Mouse (Mus musculus) cerebellum, adult 9-11 months (tissue): ENCODE measurements at regions not wholly inside any gene's neighbourhood (a gene's known extent, or its start where the extent isn't known, plus 50 kb on each side); places are given as distances from the start of the nearest gene placed in this dataset.
"Not testable (repeated sequence)": the region's sequence is repeated elsewhere in the genome, so short reads cannot be mapped to it uniquely, and the experiment has no call there.

Experiments used
- DNase-seq: peaks from one replicate; pipeline ENCODE4 v3.0.0; 2022

DNA sequence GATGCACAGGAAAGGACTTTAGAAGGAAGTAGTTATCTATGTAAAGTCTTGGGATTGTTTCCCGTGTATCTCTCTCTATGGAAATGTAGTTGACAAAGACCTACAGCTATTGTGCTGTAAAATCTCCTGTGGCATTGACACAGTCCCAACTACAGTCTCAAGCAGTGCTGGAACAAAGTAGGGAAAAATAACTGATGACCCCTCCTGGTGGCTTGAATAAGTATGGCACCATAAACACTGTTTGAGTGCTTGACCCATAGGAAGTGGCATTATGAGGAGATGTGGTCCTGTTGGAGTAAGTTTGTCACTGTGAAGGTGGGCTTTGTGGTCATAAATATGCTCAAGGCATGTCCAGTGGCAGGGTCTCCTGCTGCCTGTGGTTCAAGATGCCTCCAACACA is 928.4 kb upstream of the Mms22l start:
- no peak for DNase-seq

DNA sequence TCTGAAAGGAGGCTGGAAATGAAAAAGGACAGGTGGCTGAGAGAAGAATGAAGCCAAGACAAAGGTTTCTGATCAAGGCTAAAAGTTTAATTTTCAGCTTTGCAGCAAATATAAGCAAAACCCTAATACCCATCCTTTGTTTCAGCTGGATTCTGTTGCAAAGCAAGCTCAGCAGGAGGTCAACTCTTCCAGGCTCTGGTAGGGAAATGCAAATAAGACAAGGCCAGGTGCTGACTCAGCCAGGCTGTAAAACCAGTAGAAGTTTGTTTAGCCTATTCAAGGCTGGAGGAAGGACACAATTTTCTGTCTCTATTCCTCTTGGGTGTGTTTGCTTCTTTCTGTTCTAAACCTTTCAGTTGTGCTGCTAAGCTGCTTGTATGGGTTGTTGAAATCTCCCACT is 923.2 kb upstream of the Mms22l start:
- no peak for DNase-seq

DNA sequence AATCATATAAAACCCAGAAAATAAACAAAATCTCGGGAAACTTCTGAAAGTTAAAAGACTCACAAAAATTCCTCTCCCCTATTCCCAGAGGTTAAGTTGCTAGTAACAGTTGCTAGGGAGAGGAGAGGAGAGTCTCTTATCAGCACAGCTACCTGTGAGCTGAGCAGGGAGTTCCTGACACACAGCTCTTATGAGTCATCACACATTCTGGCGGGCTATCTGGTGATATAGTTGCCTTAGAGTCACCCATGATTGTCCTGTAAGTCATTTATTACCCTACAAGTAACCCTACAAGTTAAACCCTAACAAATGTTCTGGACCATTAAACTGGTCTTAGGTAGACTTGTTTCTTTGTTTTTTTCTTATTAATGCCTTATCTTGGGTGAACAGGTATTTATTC is 908.8 kb upstream of the Mms22l start:
- no peak for DNase-seq

DNA sequence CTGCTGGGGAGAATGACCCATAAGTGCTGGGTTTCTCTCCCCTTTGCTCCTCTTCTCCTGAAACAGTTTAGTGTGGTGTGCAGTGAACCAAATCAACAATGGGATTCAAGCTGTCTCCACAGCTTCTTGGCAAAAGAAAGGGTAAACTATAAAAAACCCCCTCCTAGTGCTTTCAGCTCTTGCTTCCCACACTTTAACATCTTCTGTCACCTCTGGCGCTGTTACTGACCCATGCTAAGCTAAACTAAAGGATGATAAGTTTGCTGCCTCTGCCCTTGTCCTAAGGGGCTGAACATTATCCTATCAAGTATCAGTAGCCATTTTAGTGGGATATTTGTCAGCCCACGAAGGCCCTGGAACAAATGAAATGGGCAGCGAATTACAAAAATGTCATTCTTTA is 905.4 kb upstream of the Mms22l start:
- no peak for DNase-seq

DNA sequence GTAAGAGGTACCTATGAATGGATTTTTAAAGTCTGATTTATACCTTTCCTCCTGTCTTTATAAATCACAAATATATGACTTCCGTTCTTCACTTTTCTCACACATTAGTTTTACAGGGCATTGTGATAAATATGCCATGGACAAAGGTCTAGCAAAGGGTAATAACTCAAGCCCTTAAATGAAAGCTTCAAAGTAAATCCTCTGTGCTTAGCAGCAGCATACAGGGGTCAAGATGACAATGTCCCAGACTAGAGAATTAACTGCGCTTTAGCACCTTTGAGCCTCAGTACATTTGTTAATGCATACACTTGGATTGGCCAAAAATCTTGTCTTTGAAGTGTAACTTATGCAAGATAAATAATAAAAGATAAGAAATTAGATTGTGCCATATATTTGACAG is 904.7 kb upstream of the Mms22l start:
- DNase-seq: no peak

DNA sequence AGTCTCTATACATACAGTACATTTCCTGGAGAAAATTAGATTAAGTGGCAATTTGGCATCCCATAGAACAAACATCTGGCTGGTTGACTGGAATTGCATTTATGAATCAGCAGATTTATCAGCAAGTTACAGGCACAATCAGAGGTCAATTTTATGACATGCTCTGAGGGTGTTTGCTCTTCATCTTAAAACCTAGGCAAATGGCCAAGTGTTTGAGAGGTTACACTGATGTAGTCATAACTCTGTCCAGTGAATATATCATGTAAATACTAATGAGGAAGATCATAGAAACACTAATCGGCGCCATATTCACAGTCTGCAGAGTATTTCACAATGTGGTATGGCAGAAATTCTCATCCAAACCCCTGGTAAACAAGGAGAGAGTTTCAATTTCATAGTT is 896.2 kb upstream of the Mms22l start:
- DNase-seq: no peak

DNA sequence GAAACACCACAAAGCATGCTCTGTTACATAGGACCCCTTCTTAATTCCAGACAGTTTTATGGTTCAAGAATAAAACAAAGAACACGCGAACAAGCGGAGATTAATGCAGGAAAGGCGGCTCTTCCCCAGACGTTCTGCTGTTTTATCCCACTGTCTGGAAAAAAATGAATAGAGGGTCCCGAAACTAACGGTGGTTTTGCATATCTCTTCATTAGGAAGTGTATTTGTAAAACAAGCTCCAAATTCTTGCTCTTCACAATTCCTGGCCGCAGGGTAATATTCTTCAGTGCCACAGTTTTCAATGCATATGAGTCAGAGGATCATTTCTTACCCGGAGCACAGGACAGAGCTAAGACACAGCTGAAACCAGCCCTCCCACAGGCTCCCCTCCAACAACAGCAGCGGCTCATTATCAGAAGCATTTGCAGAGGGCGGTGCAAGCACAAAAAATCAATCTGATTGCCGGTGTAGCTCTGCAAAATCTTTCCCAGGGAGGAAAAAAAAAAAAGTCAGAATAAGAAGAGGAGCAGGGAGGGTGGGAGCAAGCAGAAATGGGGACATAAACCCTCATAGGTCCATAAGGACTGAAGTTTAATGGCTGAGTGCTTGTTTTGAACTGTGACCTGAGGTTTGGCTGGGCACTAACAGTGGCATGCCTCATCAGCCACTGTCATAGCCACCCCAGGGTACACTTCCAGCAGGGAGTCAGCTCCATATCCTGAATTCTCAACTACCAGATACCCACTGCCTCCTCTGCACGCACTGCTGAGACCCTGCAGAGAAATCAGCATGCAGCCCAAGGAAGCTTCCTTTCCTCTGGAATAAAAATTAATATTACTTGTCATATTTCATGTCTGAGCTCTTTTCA is 894.6 kb upstream of the Mms22l start:
- DNase-seq: no peak

DNA sequence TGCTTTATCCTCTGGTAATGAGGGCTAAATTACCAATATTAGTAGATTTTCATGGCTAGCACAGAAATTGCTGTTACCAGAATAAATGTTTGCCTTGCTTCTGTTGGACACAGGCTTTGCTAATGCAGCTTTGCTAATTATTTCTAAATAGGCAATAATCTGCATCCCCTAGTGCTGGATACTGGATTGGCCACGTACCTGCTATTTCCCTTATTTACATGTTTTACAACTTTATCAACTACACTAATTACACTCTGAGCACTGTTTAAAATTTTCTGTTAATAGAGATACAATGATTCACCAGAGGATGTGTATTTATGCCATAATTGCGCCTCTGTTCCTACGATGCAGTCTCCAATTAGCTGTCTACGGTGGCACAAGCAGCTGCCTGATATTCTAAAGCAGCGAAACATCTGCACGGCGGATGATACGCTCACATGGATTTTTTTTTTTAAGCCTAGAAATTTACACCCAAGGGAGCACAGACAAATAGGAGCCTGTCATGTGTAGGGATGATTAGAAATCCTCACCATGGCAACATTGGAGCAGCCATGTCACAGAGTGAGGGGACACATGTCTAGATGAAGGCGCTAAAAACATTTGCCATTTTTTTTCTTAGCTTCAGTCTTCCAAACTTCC is 893.8 kb upstream of the Mms22l start:
- no peak for DNase-seq

DNA sequence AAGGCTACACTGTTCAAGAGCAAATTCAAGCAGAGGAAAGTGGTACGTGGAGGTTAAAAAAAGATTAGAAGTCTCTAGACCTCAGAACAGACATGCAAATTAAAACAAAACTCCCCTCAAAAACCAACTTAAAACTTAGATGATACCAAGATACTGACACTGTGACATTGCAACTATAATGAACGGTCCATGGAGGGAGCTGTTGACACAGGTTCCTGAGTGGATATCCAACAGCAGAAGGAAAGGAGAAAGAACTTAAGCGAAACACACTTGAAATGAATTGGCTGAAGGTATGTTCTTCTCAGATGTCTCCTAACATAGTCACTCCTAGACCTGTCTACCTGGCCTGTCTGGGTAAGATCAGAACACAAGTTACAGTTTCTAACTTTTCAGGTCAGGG is 888.9 kb upstream of the Mms22l start:
- no peak for DNase-seq

DNA sequence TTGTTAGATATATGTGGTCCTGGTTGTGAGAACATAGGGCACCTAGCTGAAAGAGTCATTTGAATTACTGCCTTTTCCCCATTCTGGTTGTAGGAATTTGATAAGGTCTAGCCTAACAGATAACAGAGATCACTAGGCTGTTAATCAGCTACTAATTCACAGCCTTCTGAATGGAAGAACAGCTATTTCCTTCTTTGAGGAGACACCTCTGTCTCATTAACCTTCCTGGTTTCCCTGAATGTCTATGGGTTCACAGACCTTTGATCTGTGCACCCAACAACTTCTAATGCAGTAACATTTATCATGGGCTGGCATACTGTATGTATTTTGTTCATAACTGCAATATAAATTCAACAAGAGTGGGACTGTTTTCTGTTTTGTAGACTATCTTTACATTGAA is 875.0 kb upstream of the Mms22l start:
- DNase-seq: no peak

DNA sequence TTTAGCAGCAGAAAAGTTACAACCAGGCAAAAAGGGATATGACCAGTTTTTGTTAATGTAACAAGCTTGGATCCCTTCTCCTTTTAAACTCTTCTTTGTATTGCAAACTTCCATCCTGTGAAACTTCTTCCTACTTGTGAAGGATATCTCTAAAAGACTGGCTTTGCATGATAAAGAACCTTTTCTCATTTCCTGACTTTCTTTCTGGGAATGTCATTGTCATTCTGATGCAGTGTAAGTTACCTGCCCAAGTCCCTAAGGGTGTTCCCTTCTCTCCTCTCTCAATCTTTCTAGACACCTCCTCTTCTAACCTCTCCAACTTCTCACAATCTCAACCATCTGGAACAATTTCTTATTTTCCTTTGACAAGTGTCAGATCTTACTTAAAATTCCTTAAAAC is 874.0 kb upstream of the Mms22l start:
- DNase-seq: no peak

DNA sequence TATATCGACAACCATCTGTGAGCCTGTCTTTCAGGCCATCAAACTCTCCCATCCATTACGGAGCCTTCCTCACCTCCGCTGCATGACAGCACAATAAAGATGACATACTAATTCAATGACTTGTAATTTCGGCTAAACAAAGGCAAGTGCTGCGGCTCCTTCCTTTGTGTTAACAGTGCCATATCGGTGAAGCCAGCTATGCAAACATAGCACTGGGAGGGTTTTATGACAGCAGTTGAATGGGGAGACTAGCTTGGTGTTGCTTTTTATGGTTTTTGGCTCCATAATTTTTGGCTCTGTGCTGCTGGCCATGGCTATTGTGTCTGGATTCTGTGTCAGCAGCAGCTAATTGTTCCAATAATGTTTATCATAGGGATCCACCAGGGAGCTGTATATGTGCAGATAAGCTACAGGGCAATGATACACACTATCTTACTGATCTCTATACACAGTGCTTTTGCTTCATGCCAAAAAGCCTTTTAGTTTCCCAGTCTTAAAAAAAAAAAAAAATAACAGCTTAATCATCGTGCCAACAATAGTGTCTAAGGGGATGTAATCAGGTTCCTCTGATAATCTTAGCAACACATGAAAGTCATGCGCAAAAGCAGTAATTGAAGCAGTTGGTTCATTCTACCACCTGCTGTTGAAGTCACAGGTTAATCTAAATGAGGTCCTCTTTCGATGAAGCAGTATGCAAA is 859.9 kb upstream of the Mms22l start:
- no peak for DNase-seq

DNA sequence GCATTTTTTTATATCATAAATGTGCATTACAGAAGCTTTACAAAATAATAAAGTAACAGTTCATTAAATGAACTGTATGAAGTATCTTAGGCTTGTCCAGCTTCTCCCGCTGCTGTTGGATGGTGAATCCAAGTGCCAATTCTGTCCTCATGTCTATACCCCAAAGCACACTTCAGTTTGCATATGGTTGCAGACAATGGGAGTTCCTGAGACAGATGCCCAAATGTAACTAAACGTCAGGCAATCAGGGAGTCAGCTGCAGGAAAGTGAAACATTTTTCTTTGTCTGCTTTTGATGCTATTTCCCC is 859.4 kb upstream of the Mms22l start:
- DNase-seq: no peak

DNA sequence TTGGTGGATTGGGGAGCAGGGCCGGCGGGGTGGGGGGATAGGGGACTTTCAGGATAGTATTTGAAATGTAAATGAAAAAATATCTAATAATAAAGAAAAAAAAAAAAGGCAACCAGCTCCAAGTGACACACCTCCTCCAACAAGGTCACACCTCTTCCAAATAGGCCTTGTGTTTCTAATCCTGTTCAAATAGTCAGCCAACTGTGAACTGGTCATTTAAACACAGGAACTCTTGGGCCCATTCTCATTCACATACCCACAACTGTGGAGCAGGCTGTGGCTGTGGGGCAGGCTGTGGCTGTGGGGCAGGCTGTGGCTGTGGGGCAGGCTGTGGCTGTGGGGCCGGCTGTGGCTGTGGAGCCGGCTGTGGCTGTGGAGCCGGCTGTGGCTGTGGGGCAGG is 839.6 kb upstream of the Mms22l start:
- not testable (repeated sequence) for DNase-seq

DNA sequence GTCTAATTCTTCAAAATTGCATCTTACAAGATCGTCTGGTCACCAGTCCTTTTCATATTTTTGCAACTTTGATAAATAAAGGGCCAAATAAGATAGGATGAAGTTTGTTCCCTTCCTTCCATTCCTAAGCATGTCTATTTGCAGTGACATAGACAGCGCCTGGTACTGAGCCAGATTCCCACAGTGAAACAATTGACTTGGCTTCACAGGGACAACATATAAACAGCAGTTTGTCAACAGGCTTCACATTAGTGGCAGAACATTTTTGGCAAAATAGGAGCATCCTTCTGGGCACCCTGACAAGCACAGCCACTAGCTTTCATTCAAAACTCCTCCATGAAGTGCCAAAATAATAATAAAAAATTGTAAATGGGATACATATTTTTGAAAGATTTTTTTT is 827.4 kb upstream of the Mms22l start:
- no peak for DNase-seq

DNA sequence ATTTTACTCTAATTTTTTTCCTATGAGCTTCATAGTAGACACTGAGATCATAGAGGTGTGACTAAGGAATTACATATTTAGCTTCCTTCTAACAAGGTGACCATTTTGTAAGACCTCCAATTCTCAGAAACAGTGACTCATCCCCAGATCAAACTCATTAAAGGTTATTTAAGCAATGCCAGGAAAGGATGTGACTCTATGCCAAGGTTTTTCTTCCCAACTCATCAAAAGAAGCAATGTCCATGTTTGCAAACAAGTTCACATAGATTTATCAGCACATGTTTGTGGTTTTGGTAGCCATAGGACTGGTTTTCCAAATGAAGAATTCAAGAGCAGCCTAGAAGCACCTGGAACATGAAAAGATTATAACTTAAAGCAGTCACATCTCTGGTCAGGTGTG is 792.6 kb upstream of the Mms22l start:
- DNase-seq: no peak

DNA sequence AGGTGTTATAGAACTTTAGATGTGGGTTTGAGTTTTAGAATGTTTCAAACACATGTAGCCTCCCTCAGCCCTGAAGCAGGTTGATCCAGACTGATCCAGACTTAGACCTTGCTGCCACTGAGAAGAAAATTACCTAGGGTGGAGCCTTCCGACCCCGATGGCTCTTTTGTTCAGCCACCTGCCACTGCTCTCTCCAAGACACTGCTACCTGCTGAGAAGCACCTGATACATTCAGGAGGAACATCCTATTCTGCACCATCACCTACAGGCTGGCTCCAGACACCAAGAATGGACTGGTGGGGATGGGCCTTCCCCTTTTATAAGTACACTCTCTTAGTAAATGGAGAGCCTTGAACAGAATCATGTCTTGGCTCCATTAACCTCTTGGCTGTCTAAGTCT is 785.5 kb upstream of the Mms22l start:
- no peak for DNase-seq

DNA sequence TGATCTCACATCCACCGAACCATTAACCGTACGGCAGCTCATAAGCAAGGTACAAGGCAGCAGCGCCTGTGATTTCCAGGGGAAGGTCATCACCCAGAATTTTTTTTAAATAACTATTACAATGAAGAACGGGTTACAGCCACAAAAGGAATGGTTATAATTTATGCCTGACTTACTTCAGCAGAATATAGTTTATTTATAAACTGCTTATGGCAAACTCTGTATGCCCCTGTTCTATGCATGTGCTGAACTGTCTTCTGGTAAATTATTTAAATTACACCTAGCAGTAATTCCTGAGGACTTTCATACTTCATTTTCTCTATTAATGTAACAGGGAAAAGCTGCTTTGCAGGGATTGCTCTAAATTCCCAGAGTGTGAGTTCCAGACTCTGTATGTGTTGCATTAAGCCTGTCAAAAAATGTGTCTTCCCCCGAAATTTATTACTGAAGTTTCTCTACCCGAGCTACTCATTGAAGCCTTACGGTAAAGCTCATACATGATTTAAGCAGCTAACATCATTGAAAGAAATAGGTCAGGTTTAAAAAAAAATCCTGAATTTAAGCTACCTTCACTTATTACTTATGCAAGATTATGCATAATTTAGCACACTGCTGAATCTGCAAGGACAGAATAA is 782.4 kb upstream of the Mms22l start:
- no peak for DNase-seq

DNA sequence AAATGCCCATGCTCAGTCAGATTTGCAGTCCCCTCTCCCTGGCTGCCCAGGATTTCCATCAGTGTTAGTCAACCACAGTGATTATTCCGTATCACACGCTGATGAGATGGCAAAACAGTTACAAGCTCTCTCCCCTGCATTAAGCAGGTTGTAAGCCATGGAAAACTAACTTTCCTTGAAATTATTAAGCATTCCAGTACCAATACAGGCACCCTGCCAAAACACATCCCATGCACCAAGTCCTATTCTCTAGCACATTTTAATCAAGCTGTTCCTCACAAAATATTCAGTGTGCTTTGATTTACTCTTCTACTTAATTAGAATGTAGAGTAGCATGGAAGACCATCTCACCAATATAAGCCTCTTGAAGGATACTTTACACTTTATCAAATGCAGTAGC is 768.4 kb upstream of the Mms22l start:
- DNase-seq: no peak

DNA sequence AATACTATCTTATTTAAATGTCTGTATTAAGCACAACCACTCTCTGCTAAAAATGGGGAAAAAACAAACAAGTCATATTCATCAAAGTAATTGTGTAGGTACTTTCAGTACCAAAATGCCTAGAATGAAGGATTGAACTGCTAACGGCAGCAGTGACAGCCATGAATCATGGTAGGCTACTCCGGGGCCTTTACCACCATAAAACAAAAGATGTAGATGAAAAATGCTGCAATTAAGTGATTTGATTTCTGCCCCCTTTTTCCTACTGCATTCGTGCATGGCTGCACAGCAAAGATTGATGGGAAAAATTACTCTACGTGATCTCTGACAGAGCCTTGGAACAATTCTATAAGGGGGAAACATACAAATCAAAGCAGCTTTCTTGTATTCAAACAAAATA is 763.8 kb upstream of the Mms22l start:
- DNase-seq: no peak

DNA sequence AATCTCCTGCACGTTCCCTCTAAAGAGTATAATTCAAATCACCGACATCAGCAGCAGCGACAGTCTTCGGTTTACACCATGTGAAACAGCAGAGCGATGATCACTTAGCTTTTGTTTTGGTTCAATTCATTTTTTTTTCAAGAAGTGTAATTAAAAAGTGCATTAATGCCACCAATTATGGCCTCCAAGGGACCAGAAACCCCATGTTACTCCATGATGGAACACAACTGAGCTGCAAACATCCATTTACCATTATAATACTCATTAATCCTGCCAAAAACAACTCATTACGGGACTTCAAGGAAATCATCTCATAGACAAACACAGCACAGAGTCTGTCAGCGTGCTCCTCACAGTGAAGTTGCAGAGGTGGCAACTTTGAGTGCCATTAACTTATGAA is 752.2 kb upstream of the Mms22l start:
- no peak for DNase-seq

DNA sequence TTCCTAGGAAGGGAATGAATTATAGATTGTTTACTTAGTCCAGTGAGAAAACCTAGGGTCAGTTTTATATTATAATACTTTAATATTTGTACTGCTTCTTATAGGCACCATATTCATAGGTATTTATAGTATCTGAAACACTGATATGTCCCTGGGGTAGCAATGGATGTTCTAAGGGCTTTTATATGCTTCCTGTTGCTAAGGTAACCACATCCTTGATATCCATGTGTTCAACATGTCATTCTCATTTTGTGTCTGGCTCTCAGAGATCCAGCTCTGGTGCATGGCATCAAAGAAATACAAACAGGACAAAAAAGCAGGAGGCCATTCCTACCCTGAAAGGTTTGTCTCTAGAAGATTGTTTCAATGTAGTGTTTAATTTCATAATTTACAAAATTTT is 738.2 kb upstream of the Mms22l start:
- no peak for DNase-seq

DNA sequence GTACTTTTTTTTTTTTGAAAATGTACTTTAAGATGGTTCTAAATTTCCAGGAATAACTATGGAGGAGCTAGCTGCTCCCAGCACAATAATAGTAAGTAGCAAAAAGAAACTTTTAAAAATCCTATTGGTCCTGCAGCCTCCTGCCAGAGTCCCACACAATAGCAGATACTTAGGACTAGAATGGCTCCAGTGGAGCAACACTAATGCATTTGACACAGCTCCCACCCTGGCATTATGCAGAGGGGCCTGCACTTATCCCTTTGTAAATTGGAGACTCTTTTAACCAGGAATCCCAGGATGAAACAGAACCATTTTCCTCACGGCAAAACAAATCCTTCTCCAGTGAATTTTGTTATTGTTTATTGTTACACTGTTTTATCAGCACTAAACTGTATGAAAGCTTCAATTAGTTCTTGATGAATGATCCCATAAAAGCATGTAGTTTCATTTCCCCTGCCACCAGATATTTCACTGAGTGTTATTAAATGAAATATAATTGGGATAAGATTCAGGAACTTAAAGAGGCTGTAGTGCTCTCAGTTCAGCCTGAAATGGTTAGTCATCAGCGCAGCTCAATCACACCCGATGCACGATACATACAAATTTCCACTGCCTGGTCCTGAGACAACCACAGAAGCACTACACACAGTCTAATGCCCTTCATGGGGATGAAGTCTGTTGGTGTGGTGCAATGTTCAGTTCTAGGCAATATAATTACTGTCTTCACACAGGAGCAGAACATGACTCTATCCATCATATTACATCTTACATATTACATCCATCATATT is 708.6 kb upstream of the Mms22l start:
- DNase-seq: no peak
